Mouse (Mus musculus): ENCODE measurements around the gene Sytl5.

Sytl5 gene

DNA sequence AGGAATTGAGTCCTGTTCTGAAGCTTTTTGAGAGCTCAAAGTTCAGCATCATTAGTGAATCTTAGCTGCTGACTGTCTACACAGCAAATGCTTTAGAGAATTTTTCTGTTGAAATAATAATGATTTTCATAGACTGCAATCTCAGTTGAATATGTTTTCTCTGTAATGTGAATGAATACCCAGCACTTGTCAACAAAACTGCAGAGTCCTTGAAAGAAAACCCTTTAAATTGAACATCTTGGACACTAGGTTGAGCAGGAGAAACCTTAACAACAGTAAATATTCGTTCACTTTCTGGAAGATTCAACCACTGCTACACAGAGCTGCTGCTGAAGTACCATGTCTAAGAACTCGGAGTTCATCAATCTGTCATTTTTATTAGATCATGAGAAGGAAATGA, at the start of gene Sytl5:
TSS of gene Sytl5 (plus strand) at position 301 of the 400 bp plus-strand sequence.
- no peak for DNase-seq (ENCODE audit: low read depth, low spot score)

DNA sequence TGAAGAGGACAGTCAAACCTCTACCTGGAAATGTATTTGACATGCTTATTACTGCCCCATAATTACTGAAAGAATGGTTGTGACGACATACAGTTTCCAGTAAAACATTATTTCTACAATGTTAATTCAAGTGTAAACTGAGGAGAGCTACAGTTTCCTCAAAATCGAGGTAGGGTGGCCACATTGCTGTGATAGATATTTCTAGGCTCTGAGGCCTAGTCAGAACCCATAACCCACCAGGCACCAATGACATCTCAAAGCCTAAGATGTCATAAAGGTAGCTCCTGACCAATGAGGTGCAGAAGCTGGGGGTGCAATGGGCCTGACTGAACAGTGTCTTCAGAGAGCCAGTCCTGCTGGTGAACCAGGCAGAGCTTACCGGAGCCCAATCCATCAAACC, 38.8 kb upstream of the Sytl5 start, which contains the start of gene Hypm:
TSS of gene Hypm (plus strand) at position 301 of the 400 bp plus-strand sequence.
- no peak for DNase-seq (ENCODE audit: low read depth, low spot score)

- no peak for DNase-seq (ENCODE audit: low read depth, low spot score)
These were observed 36.0 kb upstream of the Sytl5 start, which contains the start of gene H2al3 for GRCm38 (mm10) chrX:9849403-9849802. Gene H2al3 (plus strand): TSS chrX:9849703.

DNA sequence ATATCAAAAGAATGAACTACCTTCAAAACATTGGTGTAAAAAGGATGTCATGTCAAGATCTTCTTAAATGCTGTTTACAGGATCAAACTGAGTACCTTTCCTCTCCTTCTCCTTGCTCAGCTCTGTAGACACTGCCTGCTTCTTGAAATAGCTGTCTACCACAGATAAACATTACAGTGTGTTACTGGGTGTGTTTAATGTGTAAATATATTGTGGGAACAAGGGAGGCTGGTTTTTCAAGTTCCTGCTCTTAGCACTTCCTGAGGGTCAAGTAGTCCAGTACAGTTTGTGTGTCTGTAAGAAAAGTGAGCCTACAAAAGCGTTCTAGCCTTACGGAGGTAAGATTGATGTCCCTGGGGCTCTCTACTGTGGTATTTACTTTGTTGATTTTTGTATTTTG, 23.6 kb upstream of the Sytl5 start:
- DNase-seq (ENCODE audit: low read depth, low spot score), result no peak

- DNase-seq (ENCODE audit: low read depth, low spot score), result no peak
These were observed 9.9 kb upstream of the Sytl5 start for GRCm38 (mm10) chrX:9875519-9875918.

GRCm38 (mm10) chrX:9909572-9909971, 24.1 kb downstream of the Sytl5 start:
- no peak for DNase-seq (ENCODE audit: low read depth, low spot score)

GRCm38 (mm10) chrX:9933839-9934238, 48.4 kb downstream of the Sytl5 start:
- no peak for DNase-seq (ENCODE audit: low read depth, low spot score)

GRCm38 (mm10) chrX:9984094-9984669, 98.8 kb downstream of the Sytl5 start:
- no peak for DNase-seq (ENCODE audit: low read depth, low spot score)

DNA sequence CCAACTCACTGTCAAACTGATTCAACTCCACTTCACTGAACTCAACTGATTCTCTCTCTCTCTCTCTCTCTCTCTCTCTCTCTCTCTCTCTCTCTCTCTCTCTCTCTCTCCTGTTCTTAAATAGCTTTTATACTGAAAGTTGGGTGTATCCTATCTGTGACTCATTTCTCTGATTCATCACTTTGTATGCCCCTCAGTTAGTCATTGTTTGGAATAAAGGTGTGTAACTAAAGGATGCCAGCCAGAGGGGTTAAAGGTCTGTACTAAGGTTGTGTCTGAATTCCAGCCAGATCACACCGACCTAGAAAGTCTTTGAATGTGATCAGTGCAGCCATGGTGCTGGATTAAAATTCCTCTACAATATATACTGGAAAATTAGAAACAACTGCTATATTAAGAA, 115.3 kb downstream of the Sytl5 start:
- no peak for DNase-seq (ENCODE audit: low read depth, low spot score)

GRCm38 (mm10) chrX:10005946-10006345, 120.5 kb downstream of the Sytl5 start:
- DNase-seq (ENCODE audit: low read depth, low spot score), result no peak

- no peak for DNase-seq (ENCODE audit: low read depth, low spot score)
These were observed 122.4 kb downstream of the Sytl5 start for GRCm38 (mm10) chrX:10007675-10008270.

GRCm38 (mm10) chrX:10010202-10010601, 124.8 kb downstream of the Sytl5 start:
- no peak for DNase-seq (ENCODE audit: low read depth, low spot score)

GRCm38 (mm10) chrX:10034666-10035065, 149.2 kb downstream of the Sytl5 start:
- DNase-seq (ENCODE audit: low read depth, low spot score), result no peak
